Comparison of ENCODE assay signal across 25 mouse cellular contexts in the genomic region with DNA sequence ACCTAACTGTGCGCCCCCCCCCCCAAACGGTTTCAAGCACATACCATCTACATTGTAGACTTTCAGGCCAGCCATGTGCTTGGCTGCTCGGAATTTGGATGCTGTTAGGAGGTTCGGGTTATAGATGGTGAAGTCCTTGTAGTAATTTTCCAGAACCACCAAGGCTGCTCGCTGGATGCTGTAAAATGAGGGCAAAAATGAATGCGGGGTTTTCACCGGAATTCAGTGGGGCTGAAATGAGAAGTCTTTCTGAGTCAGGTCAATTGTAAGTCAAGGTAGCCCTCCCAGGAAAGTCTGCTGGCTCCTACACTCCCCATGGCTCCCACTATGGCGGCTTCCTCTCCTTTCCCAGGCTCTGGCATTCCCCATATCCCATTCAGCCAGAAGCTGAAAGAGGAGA. TPM values are rescaled to one million over a fixed set of nuclear protein-coding genes. Genes with fewer than 3 reads are reported as not detected.
DNase-seq lines count a peak whose midpoint lies in the region; ATAC-seq and TF ChIP-seq lines count a peak whose summit lies in the region.
"Had no signal": no experiment of that assay in that cellular context is flagged by ENCODE, and none has a peak within 500 bp of the region (broad histone marks: within the 10 kb centered on the region; RNA-seq: fewer than 3 reads in every experiment).

No protein-coding gene starts in this region.

- no peak for TF ChIP-seq POLR2A in ES-Bruce4 (IDR thresholded peaks at IDR 0.05; ENCODE audit: insufficient read depth, low read length)

- TF ChIP-seq EP300 in ES-Bruce4 (IDR thresholded peaks at IDR 0.05; ENCODE audit: insufficient read depth, low read depth, low read length): no peak

- H3K27me3 ChIP-seq in heart, embryonic 12.5 days (replicated peaks): no peaks in the 10 kb centered on the region
- H3K27me3 ChIP-seq in E14TG2a.4 (ENCODE audit: insufficient read depth, low read length): no peaks in the 10 kb centered on the region
- H3K27me3 ChIP-seq in ES-Bruce4 (ENCODE audit: control insufficient read depth, insufficient read depth, low read length, poor library complexity, severe bottlenecking): no peaks in the 10 kb centered on the region
- H3K27me3 ChIP-seq in liver, embryonic 12.5 days (replicated peaks): no peaks in the 10 kb centered on the region
- H3K27me3 ChIP-seq in hindbrain, embryonic 11.5 days (ENCODE audit: control insufficient read depth, insufficient read depth, low read length): no peaks in the 10 kb centered on the region
- H3K27me3 ChIP-seq: embryonic facial prominence, embryonic 12.5 days; hindbrain, embryonic 15.5 days; megakaryocyte, embryonic 14.5 days; midbrain, embryonic 15.5 days; neural tube, embryonic 13.5 days had no signal

- no peaks in the 10 kb centered on the region for H3K9me3 ChIP-seq in heart, embryonic 12.5 days (replicated peaks)
- peaks cover 2% of the 10 kb centered on the region; the same call in 1 of the 2 replicates for H3K9me3 ChIP-seq in E14TG2a.4 (ENCODE audit: low read length)
- no peaks in the 10 kb centered on the region for H3K9me3 ChIP-seq in ES-Bruce4 (replicated peaks; ENCODE audit: control insufficient read depth, insufficient read depth, low read length, poor library complexity, severe bottlenecking)
- H3K9me3 ChIP-seq in liver, embryonic 12.5 days (replicated peaks): no peaks in the 10 kb centered on the region
- H3K9me3 ChIP-seq in hindbrain, embryonic 11.5 days (ENCODE audit: control insufficient read depth, low read length): no peaks in the 10 kb centered on the region
- H3K9me3 ChIP-seq: embryonic facial prominence, embryonic 12.5 days; hindbrain, embryonic 15.5 days; lung, embryonic 15.5 days; midbrain, embryonic 15.5 days; neural tube, embryonic 13.5 days had no signal

- no peak overlapping the region for H3K4me3 ChIP-seq in heart, embryonic 12.5 days
- peak overlapping the region; percentile 81 for H3K4me3 ChIP-seq in E14TG2a.4 (replicated peaks; ENCODE audit: low read length)
- peak overlapping the region; percentile 52 for H3K4me3 ChIP-seq in ES-Bruce4 (ENCODE audit: low read depth, low read length)
- no peak overlapping the region for H3K4me3 ChIP-seq in liver, embryonic 12.5 days
- no peak overlapping the region for H3K4me3 ChIP-seq in hindbrain, embryonic 11.5 days (ENCODE audit: low read depth, low read length)
- H3K4me3 ChIP-seq: embryonic facial prominence, embryonic 12.5 days; hindbrain, embryonic 15.5 days; left cerebral cortex, adult 2 months; lung, embryonic 15.5 days; megakaryocyte, embryonic 14.5 days; midbrain, embryonic 15.5 days; neural tube, embryonic 13.5 days had no signal

- ATAC-seq in heart, embryonic 12.5 days (ENCODE audit: insufficient number of reproducible peaks, low FRiP score): no peak
- no peak for ATAC-seq in liver, embryonic 12.5 days
- no peak for ATAC-seq in hindbrain, embryonic 11.5 days (ENCODE audit: low FRiP score)
- ATAC-seq: forebrain, embryonic 16.5 days had no signal

- no peak for DNase-seq in heart, adult 8-10 months (ENCODE audit: low spot score)
- DNase-seq in hindbrain, embryonic 11.5 days (ENCODE audit: low spot score): no peak
- DNase-seq in embryo, embryonic 10 days (ENCODE audit: low spot score): no peak
- DNase-seq in urinary bladder, postnatal 25 days (ENCODE audit: low spot score): no peak
- DNase-seq: adrenal gland, postnatal 36 days; cerebellum, adult 11-12 months; cerebellum, postnatal 10 days; gastrocnemius, postnatal 36 days; kidney, adult 2 months; lung, postnatal 36 days; right cerebral cortex, postnatal 25 days; thymus, postnatal 14 days had no signal

- H3K36me3 ChIP-seq in heart, embryonic 12.5 days: peaks cover 36% of the 10 kb centered on the region
- H3K36me3 ChIP-seq in E14TG2a.4 (ENCODE audit: insufficient read depth, low read length) (peaks cover 34% of the 10 kb centered on the region), ES-Bruce4 (ENCODE audit: control insufficient read depth, insufficient read depth, low read length, poor library complexity, severe bottlenecking) (peaks cover 10% of the 10 kb centered on the region)
- H3K36me3 ChIP-seq in liver, embryonic 12.5 days: peaks cover 32% of the 10 kb centered on the region
- no peaks in the 10 kb centered on the region for H3K36me3 ChIP-seq in hindbrain, embryonic 11.5 days (ENCODE audit: control insufficient read depth, insufficient read depth, low read length)
- H3K36me3 ChIP-seq: hindbrain, embryonic 15.5 days; midbrain, embryonic 15.5 days had no signal

- peak overlapping the region; percentile 76 for H3K27ac ChIP-seq in heart, embryonic 12.5 days (ENCODE audit: poor library complexity, severe bottlenecking)
- peak overlapping the region; percentile 100 for H3K27ac ChIP-seq in ES-Bruce4 (ENCODE audit: insufficient read depth, low read length)
- peak overlapping the region; percentile 100 for H3K27ac ChIP-seq in liver, embryonic 12.5 days
- H3K27ac ChIP-seq in hindbrain, embryonic 11.5 days (ENCODE audit: low read depth, low read length): no peak overlapping the region
- H3K27ac ChIP-seq: embryonic facial prominence, embryonic 12.5 days; hindbrain, embryonic 15.5 days; kidney, postnatal 0 days; left cerebral cortex, adult 2 months; lung, embryonic 15.5 days; midbrain, embryonic 15.5 days; neural tube, embryonic 13.5 days had no signal

- WGBS in heart, embryonic 12.5 days: 81% methylated on average over 8 of the region's 8 CpGs
- WGBS in liver, embryonic 12.5 days (ENCODE audit: insufficient replicate concordance): 66% methylated on average over 8 of the region's 8 CpGs
- 88% methylated on average over 8 of the region's 8 CpGs for WGBS in hindbrain, embryonic 11.5 days

- peaks cover 60% of the 10 kb centered on the region for H3K4me1 ChIP-seq in heart, embryonic 12.5 days (replicated peaks)
- H3K4me1 ChIP-seq in E14TG2a.4 (replicated peaks; ENCODE audit: low read depth, low read length) (peaks cover 74% of the 10 kb centered on the region), ES-Bruce4 (ENCODE audit: control insufficient read depth, insufficient read depth, low read length) (peaks cover 5% of the 10 kb centered on the region)
- peaks cover 64% of the 10 kb centered on the region for H3K4me1 ChIP-seq in liver, embryonic 12.5 days
- no peaks in the 10 kb centered on the region for H3K4me1 ChIP-seq in hindbrain, embryonic 11.5 days (replicated peaks; ENCODE audit: control insufficient read depth, insufficient read depth, low read length)
- H3K4me1 ChIP-seq: megakaryocyte, embryonic 14.5 days had no signal

- TF ChIP-seq CTCF in E14TG2a.4 (conservative IDR thresholded peaks at IDR 0.05; ENCODE audit: low read length) (no peak), ES-Bruce4 (IDR thresholded peaks at IDR 0.05; ENCODE audit: low read depth, low read length) (no peak)

- H3K9ac ChIP-seq in heart, embryonic 12.5 days: no peak overlapping the region
- H3K9ac ChIP-seq in ES-Bruce4 (ENCODE audit: low read depth, poor library complexity, severe bottlenecking): peak overlapping the region; percentile 75
- peak overlapping the region; percentile 68 for H3K9ac ChIP-seq in liver, embryonic 12.5 days
- no peak overlapping the region for H3K9ac ChIP-seq in hindbrain, embryonic 11.5 days (ENCODE audit: low read depth, low read length)
- H3K9ac ChIP-seq: embryonic facial prominence, embryonic 12.5 days; hindbrain, embryonic 15.5 days; lung, embryonic 15.5 days; midbrain, embryonic 15.5 days; neural tube, embryonic 13.5 days had no signal

- H3K4me2 ChIP-seq in heart, embryonic 12.5 days: no peak overlapping the region
- H3K4me2 ChIP-seq in liver, embryonic 12.5 days: peak overlapping the region; percentile 83
- H3K4me2 ChIP-seq in hindbrain, embryonic 11.5 days (replicated peaks; ENCODE audit: low read depth, low read length): no peak overlapping the region
- H3K4me2 ChIP-seq: embryonic facial prominence, embryonic 12.5 days; hindbrain, embryonic 15.5 days; lung, embryonic 15.5 days; midbrain, embryonic 15.5 days had no signal

RNA-seq across cellular contexts. Expression of gene Vangl1, which starts 37.7 kb away (rescaled TPM):
- 31.0 and 31.8 TPM in 2 replicates for polyA plus RNA-seq in heart, embryonic 12.5 days (2016; fragmentation: Nextera tagmentation; extraction: Ambion mirVana)
- total RNA-seq in heart, adult 8-10 months (2022): 10 to 100 TPM; 10.3 to 14.0 (median 11.1) TPM
- 69.9 and 85.8 TPM in 2 replicates for polyA plus RNA-seq in ES-Bruce4 (2011; ENCODE audit: insufficient read depth, insufficient read length, low read depth, missing spikeins)
- 70.5 and 76.3 TPM in 2 replicates for polyA plus RNA-seq in liver, embryonic 12.5 days (2016; fragmentation: Nextera tagmentation; extraction: Ambion mirVana)
- polyA plus RNA-seq in hindbrain, embryonic 11.5 days (2014; fragmentation: Nextera tagmentation; extraction: Ambion mirVana): 10.9 and 12.3 TPM in 2 replicates

Comparison
In these comparisons a context has a peak if more than half of its experiments do, and no peak if none do; other contexts are left out.
1. H3K4me3 ChIP-seq: peak in E14TG2a.4 (single experiment) and ES-Bruce4 (single experiment); none in heart, embryonic 12.5 days (single experiment), liver, embryonic 12.5 days (single experiment) and hindbrain, embryonic 11.5 days (single experiment).
2. H3K9ac ChIP-seq: peak in ES-Bruce4 (single experiment) and liver, embryonic 12.5 days (single experiment); none in heart, embryonic 12.5 days (single experiment) and hindbrain, embryonic 11.5 days (single experiment).